Mouse (Mus musculus) left cerebral cortex, postnatal 25 days (tissue): ENCODE measurements at regions not wholly inside any gene's neighbourhood (a gene's known extent, or its start where the extent isn't known, plus 50 kb on each side); places are given as distances from the start of the nearest gene placed in this dataset.
"Not testable (repeated sequence)": the region's sequence is repeated elsewhere in the genome, so short reads cannot be mapped to it uniquely, and the experiment has no call there.

Experiments used
- DNase-seq, 2 experiments: peaks; one replicate each; pipeline ENCODE4 v3.0.0; 2022; ENCODE audit warnings: low spot score in 2 of 2, mixed read lengths in 1 of 2
- intact Hi-C: fragments of 180-260 bp; cut with DNase I; formaldehyde crosslinking; loops from one replicate; pipeline ENCODE4 v1.15.1; 2025

DNA sequence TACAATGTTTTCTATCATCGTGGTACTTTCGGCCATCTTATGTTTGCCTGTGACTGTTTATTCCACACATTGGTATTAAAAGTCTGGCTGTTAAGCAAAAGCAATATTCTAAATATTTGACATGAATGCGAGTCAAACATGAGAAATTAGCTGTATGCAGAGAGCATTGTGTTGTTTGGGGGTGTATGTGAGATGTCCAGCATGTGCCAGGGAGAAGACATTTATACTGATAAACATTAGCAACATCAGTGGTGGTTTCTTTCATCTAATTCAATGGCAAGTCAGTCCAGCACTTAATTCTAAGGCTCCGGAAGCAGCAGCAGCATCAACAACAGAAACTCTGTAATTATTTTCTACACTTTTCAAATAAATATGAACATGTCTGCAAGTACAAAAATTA, 219.1 kb downstream of the Tpbg start:
- intact Hi-C loops = no loop called here

DNA sequence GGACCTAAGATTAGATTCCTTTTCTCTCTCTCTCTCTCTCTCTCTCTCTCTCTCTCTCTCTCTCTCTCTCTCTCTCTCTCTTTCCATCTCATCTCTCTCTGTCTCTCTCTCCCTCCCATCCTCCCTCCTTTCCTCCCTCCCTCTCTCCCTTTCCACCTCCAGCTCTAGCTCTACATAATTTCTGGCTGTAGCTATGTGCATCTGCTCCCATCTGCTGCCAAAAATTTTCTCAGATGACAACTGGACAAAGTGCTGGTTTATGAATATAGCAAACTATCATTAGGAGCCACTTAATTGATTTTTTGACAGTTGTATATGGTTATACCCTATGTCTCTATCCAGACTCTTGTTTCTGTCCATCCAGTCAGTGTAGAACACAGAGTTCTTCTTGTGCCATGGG, 237.1 kb downstream of the Tpbg start:
- intact Hi-C loops = no loop called here

More for the DNA sequence above, 219.1 kb downstream of the Tpbg start:
- no peak for DNase-seq

DNA sequence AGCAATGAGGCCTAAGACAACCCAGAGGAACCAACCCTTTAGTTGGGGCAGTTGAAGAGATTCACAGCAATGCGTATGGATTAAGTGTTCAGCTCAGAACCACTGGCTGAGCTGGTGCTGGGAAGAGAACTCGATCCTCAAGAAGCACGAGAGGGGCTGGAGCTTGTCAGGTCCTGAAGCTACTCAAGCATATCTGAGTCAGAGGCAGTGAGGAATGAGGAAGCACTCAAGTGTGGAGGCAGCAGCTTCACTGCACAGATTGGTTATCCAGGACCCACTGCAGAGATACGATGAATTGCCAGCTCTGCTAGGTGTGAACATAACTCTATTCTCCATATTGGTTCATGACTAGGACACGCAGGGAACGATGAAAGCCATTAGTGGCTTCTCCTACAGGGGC, 239.7 kb downstream of the Tpbg start:
- DNase-seq = no peak
- intact Hi-C loops = no loop called here

More for the DNA sequence above, 237.1 kb downstream of the Tpbg start:
- DNase-seq = peak in 1 of 2 experiments; percentile 33

DNA sequence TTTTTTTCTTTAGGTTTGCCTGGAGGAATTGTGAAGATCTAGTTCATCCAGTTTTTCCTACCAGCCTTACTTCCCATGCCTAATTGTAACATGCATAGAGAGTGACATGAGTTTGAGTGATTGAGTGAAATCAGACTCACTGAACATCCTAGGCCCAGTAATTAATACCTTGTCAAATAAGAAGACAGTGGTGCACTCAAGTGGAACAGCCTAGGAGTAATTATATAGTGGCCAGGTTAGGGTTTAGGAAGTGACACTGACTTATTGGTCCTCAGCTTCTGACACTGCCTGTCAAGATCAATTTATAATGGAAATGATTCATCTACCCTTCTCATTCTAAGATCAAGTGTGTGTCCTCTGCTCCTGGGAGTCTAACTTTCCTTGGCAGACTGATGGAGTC, 250.8 kb downstream of the Tpbg start:
- intact Hi-C loops = no loop called here
- no peak for DNase-seq

DNA sequence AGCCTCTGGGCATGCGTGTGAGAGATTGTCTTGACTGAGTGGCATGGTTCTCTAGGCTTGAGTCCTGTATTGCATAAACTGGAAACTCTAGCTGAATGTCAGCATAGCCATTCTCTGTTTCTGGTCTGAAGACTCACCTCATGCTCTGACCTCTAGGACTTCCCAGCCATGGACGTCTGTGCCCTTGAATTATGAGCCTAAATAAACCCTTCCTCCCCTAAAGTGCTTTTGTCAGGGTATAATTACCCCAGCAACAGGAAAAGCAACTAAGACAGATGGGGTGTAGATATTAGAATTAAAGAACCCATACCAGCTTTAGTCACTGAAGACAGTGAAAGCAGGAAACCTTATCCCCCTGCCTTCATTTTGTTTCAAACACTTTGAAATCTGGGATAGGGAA, 253.3 kb downstream of the Tpbg start:
- no peak for DNase-seq
- intact Hi-C loops = no loop called here

DNA sequence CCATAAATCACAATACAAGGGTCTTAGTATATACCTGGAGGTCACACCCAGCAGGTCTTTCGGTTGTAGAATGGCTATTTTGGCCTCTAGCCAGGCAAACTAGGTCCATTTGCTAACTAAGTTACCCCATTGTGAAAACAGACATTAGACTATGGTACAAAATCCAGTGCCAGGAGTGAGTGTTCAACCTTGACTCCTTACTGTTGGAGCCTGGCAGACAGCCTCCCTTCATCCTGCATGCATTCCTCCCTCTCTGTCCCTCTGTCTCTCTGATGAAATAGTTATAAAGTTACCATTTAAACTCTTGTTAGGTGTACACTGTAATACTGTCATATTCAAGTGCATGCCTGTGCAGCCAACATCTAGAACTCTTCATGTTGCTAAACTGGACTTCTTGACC, 254.1 kb downstream of the Tpbg start:
- DNase-seq = no peak
- intact Hi-C loops = no loop called here

DNA sequence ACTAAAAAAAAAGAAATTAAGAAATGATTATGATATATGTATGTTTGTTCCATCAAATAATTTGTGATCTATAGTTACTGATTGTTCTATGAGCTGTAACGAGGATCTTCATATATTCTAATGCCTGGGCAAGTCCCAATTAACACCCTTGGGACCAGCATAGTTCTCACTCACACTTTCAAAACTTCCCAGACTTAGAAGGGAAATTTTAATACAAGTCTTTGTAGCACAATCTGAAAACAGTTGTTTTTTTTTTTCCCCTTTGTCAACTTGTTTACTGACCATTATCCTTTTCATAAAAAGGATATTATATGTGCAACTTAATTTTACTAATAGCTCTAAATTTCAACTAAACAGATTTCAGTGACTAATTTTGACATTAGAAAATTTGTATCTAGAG, 257.1 kb downstream of the Tpbg start:
- no peak for DNase-seq
- intact Hi-C loops = no loop called here

DNA sequence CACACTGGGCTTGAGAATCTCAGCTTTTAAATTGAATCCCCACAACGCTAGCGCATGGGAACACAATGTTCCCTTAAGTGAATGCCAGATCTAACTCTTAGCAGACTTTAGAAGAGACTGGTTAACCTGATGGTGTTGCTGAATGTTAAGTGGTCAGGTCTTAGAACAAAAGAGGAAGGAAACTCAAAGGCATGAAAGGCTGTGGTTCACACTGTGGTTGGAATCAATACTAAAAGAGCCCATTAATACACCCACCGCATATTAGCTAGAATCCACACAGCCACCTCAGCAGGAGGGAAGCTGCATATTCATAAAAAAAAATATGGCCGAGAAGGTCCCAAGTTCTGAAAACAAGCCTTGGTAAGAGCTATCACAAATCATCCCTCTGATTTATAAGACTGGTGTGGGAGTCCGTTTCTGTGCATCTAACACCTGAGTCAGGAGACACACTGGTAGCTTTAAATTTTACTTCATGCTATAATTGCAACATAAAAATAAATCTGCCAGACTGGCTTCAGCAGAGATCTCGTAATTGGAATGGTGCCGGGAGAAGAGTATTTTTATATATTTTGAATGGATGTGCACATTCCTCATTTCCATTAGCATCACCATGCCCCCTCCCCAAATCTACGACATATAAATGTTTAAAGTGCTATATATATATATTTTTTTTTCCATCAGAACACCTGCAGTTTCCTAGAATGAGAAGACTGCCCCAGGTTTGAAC, 259.3 kb downstream of the Tpbg start:
- intact Hi-C loops = loop anchor here (10.0 kb wide), 1 partner anchor 313 kb away; no protein-coding TSS in a partner anchor
- peak in 1 of 2 experiments; percentile 22 for DNase-seq

DNA sequence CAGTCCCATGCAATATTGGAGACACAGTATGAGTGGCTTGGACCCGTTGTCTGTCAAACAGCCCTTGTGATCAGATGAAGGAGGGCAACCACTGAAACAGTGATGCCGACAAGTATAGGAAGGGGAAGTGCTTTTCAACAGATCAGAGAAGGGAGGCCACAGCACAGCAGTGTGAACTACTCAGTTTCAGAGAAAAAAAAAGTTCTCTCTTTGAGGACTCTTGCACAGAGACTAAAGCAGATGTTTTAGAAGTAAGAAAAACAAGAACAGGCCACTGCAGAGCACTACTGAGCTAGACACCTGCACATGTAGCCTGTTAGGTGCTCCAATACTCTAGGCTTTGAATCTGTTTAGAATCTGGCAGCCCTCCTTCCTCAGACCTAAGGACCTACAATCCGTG, 261.4 kb downstream of the Tpbg start:
- intact Hi-C loops = loop anchor here (10.0 kb wide), 1 partner anchor 311 kb away; no protein-coding TSS in a partner anchor
- no peak for DNase-seq

DNA sequence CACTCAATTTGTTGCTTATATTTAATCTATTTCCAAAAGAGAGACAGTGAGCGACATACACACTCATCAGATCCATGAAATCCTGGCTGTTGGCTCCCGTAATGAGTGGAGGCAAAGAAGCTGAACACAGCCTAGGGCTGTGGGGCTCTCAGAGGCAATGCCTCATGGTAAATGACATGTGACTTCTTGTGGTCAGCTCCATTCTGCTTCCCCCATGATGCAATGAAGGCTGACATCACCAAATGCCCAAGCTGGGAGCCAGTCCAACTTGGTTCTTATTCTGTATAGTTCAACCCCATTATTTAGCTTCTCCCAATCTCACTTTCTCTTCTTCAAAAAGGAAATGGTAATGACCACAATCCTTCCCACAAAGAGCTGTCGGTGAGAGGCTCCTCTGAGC, 262.5 kb downstream of the Tpbg start:
- intact Hi-C loops = loop anchor here (10.0 kb wide), 1 partner anchor 310 kb away; no protein-coding TSS in a partner anchor

DNA sequence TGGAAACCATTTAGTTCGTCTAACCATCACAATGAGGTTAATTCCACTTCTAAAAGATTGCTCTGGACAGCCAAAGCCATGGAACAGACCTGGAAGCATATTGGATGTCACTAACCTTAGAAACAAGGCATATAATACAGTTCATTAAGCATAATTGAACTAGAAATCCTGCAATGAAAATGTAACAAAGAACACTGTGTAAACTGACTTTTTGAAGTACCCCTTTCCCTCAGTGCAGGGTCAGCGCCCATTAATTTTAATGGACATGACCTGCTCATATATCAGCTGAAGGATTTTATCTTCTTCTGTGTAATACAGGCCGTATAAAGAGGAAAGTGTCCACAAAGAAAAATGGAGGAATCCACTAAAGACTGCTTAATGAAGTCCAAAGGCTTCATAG, 263.7 kb downstream of the Tpbg start:
- intact Hi-C loops = loop anchor here (10.0 kb wide), 1 partner anchor 309 kb away; no protein-coding TSS in a partner anchor

More for the DNA sequence above, 262.5 kb downstream of the Tpbg start:
- no peak for DNase-seq

DNA sequence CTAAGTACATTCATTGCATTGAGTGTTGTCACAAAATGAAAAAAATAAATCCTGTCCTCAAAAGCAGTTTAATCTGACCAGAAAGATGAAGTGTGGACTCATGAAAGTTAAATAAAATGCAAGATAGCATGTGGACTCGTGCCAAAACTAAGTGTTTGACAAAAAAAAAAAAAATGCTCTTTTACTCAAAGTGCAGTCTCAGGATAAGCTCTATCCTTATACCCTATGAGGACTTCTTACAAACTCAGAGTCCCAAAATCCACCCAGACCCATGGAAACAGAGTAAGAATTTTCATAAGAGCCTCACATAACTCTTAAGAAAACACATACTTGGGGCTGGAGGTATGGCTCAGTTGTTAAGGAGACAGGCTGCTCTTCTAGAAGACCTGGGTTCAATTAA, 267.7 kb downstream of the Tpbg start:
- no peak for DNase-seq

More for the DNA sequence above, 263.7 kb downstream of the Tpbg start:
- no peak for DNase-seq

DNA sequence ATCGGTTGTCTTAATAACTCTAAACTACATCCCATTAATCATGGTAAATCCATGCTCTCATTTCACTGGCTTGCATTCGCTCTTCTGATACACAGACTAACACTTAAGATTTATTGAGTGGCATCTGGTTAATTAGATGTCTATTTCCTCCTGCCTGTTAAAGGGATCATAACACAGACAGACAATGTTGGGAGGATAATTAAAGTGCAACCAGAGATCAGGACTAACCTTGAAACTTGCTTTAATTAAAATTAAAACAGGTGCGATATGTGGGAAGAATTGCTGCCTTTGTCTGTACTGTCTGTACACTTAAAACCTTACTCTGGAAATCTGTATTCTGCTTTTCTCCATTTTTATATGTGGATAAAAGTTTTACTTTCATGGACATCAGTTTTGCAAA, 277.2 kb downstream of the Tpbg start:
- DNase-seq = no peak
- intact Hi-C loops = no loop called here

More for the DNA sequence above, 267.7 kb downstream of the Tpbg start:
- intact Hi-C loops = loop anchor here (10.0 kb wide), 1 partner anchor 305 kb away; no protein-coding TSS in a partner anchor

DNA sequence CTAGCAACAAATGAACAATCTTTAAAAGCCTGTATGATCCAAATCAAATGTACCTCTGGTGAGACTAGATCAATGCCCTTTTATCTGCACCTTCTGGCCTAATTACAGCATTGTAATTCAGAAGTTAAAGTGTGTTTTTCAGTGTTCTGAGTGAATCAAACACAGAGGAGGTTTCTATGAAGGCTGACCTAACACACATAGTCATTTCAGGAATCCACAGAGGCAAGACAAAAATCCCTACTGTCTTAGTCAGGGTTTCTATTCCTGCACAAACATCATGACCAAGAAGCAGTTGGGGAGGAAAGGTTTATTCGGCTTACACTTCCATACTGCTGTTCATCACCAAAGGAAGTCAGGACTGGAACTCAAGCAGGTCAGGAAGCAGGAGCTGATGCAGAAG, 293.4 kb downstream of the Tpbg start:
- DNase-seq, intact Hi-C loops: not testable (repeated sequence)

DNA sequence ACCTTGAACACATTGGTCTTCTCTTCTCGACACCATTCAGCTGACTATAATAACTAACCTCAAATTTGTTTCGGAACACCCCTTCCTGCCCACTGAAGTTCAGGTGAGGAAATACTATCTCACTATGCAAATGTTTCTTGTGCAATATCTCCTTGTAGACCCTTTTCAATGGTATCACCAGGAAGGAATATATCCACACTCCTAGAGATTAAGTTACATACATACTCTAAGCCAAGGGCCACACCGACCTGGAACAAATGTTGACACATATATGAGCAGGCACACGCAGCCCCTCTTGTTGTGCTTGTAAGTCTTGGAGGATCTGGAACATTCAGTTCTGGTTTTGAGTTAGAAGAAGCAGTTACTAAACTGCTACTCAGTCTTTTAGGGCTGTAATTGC, 303.7 kb downstream of the Tpbg start:
- DNase-seq = no peak
- intact Hi-C loops = no loop called here

DNA sequence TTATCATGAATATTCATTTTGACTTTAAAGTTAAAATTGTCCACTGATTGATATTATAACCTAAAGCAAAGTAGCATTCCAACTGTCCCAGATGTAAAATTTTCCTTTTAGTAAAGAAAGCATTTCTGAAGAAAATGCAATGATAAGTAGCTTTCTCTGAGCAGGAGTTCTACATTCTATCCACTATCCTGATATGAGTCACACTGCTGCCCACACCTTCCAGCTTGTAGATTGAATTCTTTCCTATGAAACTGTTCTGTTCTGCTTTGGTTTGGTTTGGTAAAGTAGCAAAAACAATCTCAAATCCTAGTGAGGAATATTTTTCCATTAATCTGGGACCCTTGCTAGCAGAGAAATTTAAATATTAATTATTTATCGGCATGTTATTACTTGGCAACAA, 304.4 kb downstream of the Ube2cbp start:
- peak in 1 of 2 experiments; percentile 63 for DNase-seq
- intact Hi-C loops = no loop called here

DNA sequence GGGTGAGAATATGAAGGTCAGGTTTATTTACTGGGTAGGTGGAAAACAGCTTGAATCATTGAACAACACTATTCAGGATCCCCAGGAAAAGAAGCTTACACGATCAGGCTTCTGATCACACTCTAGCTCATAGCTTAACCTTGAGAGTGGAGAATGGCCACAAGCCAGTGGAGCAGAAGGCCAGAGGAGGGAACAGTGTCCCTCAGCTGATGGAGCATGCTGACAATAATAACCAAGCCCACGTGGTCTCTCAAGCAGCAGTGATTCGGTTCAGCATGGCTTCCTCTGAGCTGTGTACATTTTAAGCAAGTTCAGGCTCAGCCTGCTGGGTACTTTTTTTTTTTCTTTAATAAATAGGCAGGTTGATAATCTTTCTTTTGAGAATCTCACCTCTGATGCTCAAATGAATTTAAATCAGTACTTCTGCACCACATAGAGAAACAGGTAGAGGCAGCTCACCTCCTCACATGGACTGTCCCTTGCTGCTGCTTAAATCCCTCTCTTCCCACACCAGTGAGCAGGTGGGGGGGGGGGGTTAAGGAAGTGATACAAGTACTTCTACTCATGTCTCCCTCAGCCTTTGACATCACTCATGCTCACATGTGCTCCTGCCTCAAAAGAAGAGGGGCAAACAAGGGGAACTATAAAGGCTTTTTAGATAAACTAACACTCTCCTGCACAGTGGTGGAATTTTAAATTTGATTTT, 298.2 kb downstream of the Ube2cbp start:
- no peak for DNase-seq
- intact Hi-C loops = no loop called here

DNA sequence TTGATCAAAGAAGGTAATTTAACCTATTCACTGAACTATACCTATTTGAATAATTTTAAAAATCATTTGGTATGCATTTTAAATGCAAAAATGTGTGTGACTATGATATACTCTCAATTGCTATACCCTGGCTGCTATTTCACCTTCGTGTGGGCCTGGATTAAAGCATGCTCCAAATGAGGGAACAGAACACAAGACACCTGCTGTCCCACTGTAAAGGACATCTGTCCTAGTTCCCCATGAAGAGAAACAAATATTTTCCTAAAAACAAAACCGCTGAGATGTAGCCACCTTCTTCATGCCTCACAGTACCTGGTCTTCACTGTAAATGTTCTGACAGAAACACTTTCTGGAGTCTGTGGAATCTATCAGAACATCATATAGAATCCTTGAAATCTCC, 294.0 kb downstream of the Ube2cbp start:
- DNase-seq = no peak
- intact Hi-C loops = no loop called here

DNA sequence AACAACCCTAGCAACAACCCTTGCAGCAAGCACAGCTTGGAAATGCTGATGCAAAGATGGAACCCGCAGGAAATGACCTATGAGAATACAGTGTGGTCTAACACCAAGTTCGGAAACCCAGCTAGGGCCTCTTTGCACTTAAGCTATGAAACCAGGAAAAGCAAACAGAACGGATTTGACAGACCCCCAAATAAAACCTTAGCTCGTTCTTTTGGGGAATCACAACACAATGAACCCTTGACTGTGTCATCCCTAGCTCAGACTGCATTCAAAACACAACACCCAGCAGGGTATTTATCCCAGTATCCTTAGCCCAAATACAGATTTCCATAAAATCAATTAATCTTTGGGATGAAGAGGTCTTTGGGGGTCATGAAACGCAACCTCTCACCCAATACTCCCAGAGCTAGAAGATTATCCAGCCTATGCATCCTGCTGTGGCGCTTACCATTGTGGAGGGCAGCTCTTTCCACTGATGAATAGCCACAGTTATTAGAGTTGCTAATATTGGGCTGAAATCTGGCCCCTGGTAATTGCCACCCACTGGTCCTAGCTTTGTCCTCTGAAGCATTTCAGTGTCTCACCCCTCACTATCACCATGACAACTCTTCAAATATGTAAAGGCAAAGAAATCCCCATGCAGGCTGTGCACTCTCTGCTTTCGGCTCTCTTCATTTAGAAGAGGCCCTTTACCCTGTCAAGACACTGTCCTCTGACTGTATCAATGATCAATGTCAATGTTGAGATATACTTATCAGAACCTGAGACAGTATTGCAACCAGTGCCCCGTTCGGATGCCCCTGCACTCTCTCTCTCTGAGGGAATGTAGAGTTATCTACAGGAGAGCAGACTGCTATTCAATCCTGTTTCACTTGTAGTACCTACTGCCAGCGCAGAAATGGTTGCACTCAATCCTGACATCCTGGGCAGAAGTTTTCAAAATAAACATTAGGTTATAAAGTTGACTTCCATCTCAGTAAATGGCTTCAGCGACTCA, 277.7 kb downstream of the Ube2cbp start:
- intact Hi-C loops = no loop called here
- no peak for DNase-seq

DNA sequence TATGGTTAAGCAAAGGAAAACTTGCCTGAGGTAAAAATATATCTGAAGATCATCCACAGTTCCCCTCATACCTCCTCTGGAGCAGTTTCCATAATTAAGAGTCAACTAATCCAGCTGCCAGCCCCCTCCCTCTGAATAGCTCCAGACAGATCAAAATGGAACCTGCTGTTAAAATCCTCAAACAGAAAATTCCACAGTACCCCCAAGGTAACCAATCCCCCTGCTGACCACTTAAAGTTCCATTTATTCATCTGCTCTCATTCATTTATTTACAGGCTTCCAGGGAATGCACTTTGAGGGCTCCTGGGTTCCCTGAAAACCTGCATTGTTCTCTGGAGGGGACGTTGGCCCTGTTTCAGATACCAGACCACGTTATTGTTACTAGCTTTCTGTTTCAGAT, 275.9 kb downstream of the Ube2cbp start:
- no peak for DNase-seq
- intact Hi-C loops = no loop called here
